Mouse (Mus musculus) cortical plate, adult 2 months (tissue): ENCODE measurements at regions not wholly inside any gene's neighbourhood (a gene's known extent, or its start where the extent isn't known, plus 50 kb on each side); places are given as distances from the start of the nearest gene placed in this dataset.
"Not testable (repeated sequence)": the region's sequence is repeated elsewhere in the genome, so short reads cannot be mapped to it uniquely, and the experiment has no call there.

Experiments used
- H3K27ac ChIP-seq: fragments of 200-500 bp; 2 replicates; pipeline ENCODE4 v1.5.1; 2012; ENCODE audit warnings: low read length, control low read depth, inconsistent platforms; ENCODE audit not compliant: insufficient read depth
- H3K4me1 ChIP-seq: fragments of 200-500 bp; 2 replicates; pipeline ENCODE4 v1.6.1; 2011; ENCODE audit warnings: low read length; ENCODE audit not compliant: control insufficient read depth, insufficient read depth
- H3K4me3 ChIP-seq: fragments of 200-500 bp; 2 replicates; pipeline ENCODE4 v1.5.1; 2011; ENCODE audit warnings: mild to moderate bottlenecking, low read length, control low read depth; ENCODE audit not compliant: insufficient read depth
- CTCF ChIP-seq: fragments of 200-500 bp; IDR thresholded peaks from 2 replicates; pipeline ENCODE4 v1.5.1; 2011; ENCODE audit warnings: mild to moderate bottlenecking, control low read depth, low read length; ENCODE audit not compliant: insufficient read depth; ENCODE audit errors: extremely low read depth
- POLR2A ChIP-seq: fragments of 200-500 bp; IDR thresholded peaks from 2 replicates; pipeline ENCODE4 v1.6.1; 2011; ENCODE audit warnings: mild to moderate bottlenecking, low read length, control low read depth; ENCODE audit not compliant: insufficient read depth; ENCODE audit errors: extremely low read depth

DNA sequence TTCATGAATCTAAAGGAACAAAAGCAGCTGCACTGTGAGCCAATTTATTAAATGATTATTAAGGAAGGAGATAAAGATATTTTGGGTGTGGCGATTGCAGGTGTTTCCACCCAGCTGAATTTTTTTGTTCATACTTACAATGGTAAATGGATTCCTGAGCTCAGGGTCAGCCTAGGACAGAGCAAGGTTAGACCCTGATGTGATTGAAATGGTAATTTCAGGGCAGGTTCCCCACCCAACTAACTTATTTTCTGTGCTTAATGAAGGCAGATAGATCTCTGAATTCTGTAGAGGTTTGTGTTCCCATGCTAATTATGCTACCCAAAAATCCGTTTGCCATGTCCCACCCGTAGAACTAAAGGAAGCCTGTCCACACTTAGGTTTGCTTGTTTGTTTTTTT, 258.8 kb upstream of the St6gal2 start:
- TF ChIP-seq CTCF (no peak), POLR2A (no peak)
- Histone ChIP-seq H3K4me1 (no peaks in the 10 kb centered on the region), H3K27ac (no peak overlapping the region), H3K4me3 (no peak overlapping the region)

DNA sequence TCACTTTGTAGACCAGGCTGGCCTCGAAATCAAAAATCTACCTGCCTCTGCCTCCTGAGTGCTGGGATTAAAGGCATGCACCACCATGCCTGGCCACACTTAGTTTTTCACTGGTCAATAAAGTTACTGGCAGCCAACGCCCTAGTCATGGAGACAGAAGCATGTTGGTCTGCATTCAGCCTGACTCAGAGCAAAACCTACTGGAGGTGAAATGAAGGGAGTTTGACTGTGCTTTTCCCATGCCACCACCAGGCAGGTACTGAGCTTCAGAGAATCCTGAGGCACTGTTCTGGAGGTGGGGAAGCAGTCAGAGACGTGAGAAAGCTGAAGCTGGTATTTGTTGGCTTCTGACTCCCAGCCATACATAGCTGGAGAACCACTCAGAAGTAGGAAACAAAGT, 258.4 kb upstream of the St6gal2 start:
- H3K4me3 ChIP-seq: no peak overlapping the region
- H3K27ac ChIP-seq: no peak overlapping the region
- TF ChIP-seq CTCF (no peak), POLR2A (no peak)
- H3K4me1 ChIP-seq: no peaks in the 10 kb centered on the region

DNA sequence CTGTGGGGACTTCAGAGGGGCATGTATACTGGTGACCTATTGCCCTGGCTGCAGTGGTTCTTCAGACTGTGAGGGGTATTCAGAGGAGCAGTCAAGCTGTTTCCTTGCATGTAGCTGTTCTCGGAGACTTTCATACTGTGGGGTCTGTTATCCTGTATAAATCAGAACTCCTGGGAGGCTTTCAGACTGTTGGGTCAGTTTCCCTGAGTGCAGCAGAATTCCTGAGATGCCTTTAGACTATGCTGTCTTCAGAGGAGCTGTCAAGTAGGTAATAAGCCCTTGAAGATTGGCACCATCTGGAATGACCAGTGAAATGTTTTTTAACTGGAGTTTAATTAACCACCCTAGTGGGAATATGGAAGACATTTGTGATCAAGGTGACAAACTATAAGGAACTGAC, 238.6 kb upstream of the St6gal2 start:
- Histone ChIP-seq H3K4me3 (no peak overlapping the region), H3K27ac (no peak overlapping the region), H3K4me1 (no peaks in the 10 kb centered on the region)
- TF ChIP-seq POLR2A: no peak
- TF ChIP-seq CTCF: no peak

DNA sequence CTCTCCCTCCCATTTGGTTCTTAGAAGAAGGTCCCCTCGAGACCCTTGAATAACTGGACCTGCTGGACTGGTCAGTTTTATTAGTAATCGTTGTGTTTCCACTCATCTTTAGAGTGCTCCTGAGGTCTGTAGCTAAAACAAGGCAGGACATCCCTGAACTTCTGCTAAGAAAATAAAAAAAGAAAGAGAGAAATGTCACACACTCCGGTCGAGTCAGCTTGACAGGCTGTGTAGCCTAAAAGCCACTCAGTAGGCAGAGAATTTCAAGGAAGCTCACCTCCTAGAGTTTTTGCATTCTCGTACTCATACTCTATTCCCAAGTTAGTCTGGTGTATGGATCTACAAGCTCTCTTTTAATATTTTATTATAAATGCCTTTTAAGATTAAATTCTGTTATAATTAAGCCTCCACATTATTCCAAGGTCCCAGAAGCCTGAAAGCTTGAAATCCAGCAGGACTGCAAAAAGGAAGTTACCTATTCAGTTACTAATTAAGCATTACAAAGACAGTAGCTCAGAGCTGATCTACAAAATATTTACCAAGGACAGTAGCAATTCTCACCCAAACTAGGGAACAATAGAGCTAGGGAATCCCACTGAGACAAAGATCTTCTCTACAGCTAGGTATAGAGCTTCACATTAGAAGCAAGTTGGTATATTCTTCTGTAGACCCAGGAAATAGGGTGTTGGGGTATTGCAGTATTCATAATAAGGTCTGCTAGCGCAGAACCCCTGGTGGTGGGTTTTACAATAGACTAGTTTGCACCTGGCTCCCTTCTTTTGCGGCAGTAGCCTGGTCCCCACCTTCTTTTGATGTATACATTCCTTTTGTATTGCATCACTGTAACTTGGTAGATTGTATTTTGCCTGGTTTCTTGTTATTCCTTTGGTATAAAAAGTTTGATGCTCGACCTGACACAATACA, 226.7 kb upstream of the St6gal2 start:
- H3K4me3 ChIP-seq, H3K27ac ChIP-seq, H3K4me1 ChIP-seq: not testable (repeated sequence)

GRCm38 (mm10) chr17:55224058-55224457, 221.1 kb upstream of the St6gal2 start:
- Histone ChIP-seq H3K4me1 (no peaks in the 10 kb centered on the region), H3K4me3 (no peak overlapping the region), H3K27ac (no peak overlapping the region)
- no peak for TF ChIP-seq POLR2A
- TF ChIP-seq CTCF: no peak

DNA sequence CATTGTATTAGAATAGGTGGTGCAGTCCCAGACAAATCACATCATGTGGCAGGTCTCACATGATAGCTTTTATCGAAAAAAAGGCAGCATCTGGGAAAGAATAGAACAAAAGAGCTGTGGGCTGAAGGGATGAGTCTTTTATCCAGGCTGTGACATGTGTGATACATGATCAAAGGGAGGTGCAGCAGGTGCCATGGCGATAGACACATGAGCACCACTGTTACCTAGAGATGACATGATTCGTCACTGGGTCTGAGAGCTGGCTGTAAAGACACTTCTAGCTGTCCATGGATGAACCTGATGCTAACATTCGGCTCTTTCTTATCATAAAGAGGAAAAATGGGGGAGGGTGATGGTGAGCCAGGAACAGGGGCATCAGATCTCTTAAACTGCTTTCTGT, 210.9 kb upstream of the St6gal2 start:
- H3K4me3 ChIP-seq: no peak overlapping the region
- TF ChIP-seq POLR2A (no peak), CTCF (no peak)
- no peak overlapping the region for H3K27ac ChIP-seq
- H3K4me1 ChIP-seq: no peaks in the 10 kb centered on the region

GRCm38 (mm10) chr17:55262638-55263037, 182.5 kb upstream of the St6gal2 start:
- TF ChIP-seq POLR2A: no peak
- no peak for TF ChIP-seq CTCF
- Histone ChIP-seq H3K27ac (peak overlapping the region; percentile 59; the same call in 1 of the 2 replicates), H3K4me1 (no peaks in the 10 kb centered on the region), H3K4me3 (no peak overlapping the region)

DNA sequence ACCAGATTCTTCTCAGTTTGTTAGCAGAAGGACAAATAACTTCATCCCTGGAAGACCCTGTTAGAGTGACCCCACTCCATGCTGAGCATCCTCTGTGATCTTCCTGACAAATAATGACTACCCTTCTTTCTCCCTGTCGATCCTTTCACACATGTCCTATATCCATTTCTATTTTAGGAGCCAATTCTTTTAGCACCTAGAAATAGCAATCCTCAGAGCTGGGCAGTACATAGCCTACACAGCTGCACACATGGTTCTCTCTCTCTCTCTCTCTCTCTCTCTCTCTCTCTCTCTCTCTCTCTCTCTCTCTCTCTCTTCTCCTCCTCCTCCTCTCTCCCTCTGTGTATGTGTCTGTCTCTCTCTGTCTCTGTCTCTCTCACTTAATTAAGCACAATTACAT, 168.6 kb upstream of the St6gal2 start:
- peak overlapping the region; percentile 56; the same call in 1 of the 2 replicates for H3K27ac ChIP-seq
- TF ChIP-seq POLR2A (no peak), CTCF (no peak)

GRCm38 (mm10) chr17:55281276-55281675, 163.9 kb upstream of the St6gal2 start:
- Histone ChIP-seq H3K4me1 (peaks cover 3% of the 10 kb centered on the region; the same call in 1 of the 2 replicates), H3K27ac (no peak overlapping the region), H3K4me3 (no peak overlapping the region)
- TF ChIP-seq POLR2A (no peak), CTCF (no peak)

More for the DNA sequence above, 168.6 kb upstream of the St6gal2 start:
- Histone ChIP-seq H3K4me1 (no peaks in the 10 kb centered on the region), H3K4me3 (no peak overlapping the region)

GRCm38 (mm10) chr17:55288589-55288988, 156.6 kb upstream of the St6gal2 start:
- no peak overlapping the region for H3K4me3 ChIP-seq
- no peak overlapping the region for H3K27ac ChIP-seq
- H3K4me1 ChIP-seq: no peaks in the 10 kb centered on the region; the same call in 1 of the 2 replicates
- TF ChIP-seq CTCF (no peak), POLR2A (no peak)
